Mouse (Mus musculus): ENCODE measurements around the gene Hic1. TPM values are rescaled to one million over a fixed set of nuclear protein-coding genes. Genes with fewer than 3 reads are reported as not detected.

Hic1 gene
- polyA plus RNA-seq, 1 experiment from 2014 or later: 5.9 TPM

DNA sequence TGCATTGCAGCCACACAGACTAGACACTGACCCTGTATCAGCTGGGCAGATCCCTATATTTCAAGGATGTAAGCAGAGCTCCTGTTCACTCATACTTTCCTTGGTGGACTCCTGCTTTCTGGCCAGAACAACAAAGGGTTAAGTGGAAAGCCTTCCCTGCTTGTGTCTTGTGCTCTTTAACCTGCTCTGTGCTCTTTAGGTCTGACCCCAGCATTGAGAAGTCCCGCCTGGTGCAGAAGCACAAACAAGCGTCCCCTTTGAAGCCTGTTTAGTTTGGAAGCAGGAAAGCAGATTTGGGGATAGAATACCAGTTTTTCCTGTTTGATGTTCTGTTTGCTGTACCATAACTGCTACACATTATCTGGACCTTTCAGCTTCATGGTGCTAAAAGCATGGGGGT lies 11.4 kb downstream of the Hic1 start:
- no peak overlapping the region for H3K4me3 ChIP-seq (replicated peaks; ENCODE audit: low read length)
- peak overlapping the region; percentile 81 for H3K27ac ChIP-seq (ENCODE audit: low read length)
- peak overlapping the region; percentile 3; the same call in 1 of the 2 replicates for H3K9ac ChIP-seq (ENCODE audit: low read length)
- H3K36me3 ChIP-seq (ENCODE audit: control insufficient read depth, insufficient read depth, low read length): peaks cover 4% of the 10 kb centered on the region; the same call in 1 of the 2 replicates
- H3K4me1 ChIP-seq (ENCODE audit: control insufficient read depth, insufficient read depth, low read length): peaks cover 51% of the 10 kb centered on the region
- H3K4me2 ChIP-seq (ENCODE audit: low read depth, low read length): no peak overlapping the region
- H3K9me3 ChIP-seq (replicated peaks; ENCODE audit: control insufficient read depth, low read length): no peaks in the 10 kb centered on the region
- H3K27me3 ChIP-seq (ENCODE audit: control insufficient read depth, insufficient read depth, low read length): no peaks in the 10 kb centered on the region
- 31% methylated on average over 2 of the region's 2 CpGs for WGBS
- no peak for ATAC-seq (ENCODE audit: insufficient read depth, low FRiP score)

DNA sequence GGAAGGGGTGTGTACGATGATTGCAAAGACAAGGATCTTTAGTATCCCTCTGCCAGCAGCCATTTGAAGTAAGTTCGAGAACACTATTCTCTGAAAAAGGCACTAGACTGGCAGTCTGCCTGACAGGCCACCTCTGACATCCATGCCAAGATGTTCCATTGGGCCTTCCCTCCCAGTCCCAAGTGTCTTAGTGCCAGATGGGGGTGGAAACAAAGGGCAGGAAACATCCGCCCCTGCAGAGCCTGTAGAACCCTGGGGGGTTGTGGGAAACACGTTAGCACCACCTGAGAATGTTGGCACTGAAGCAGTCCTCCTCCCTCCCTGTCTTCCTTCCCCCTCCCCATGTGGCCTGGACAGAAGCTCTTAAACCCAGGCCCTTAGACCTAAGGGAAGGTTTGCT lies 12.3 kb downstream of the Hic1 start:
- 43% methylated on average over 4 of the region's 4 CpGs for WGBS
- Histone ChIP-seq H3K27me3 (ENCODE audit: control insufficient read depth, insufficient read depth, low read length) (no peaks in the 10 kb centered on the region), H3K9ac (ENCODE audit: low read length) (peak overlapping the region; percentile 11; the same call in 1 of the 2 replicates), H3K4me2 (ENCODE audit: low read depth, low read length) (no peak overlapping the region), H3K4me3 (replicated peaks; ENCODE audit: low read length) (no peak overlapping the region), H3K36me3 (ENCODE audit: control insufficient read depth, insufficient read depth, low read length) (no peaks in the 10 kb centered on the region), H3K27ac (ENCODE audit: low read length) (peak overlapping the region; percentile 81), H3K9me3 (replicated peaks; ENCODE audit: control insufficient read depth, low read length) (no peaks in the 10 kb centered on the region), H3K4me1 (ENCODE audit: control insufficient read depth, insufficient read depth, low read length) (peaks cover 49% of the 10 kb centered on the region)
- ATAC-seq (ENCODE audit: insufficient read depth, low FRiP score): no peak

GRCm38 (mm10) chr11:75156416-75156815 lies 12.9 kb downstream of the Hic1 start:
- peak overlapping the region; percentile 81 for H3K27ac ChIP-seq (ENCODE audit: low read length)
- ATAC-seq (ENCODE audit: insufficient read depth, low FRiP score): no peak
- H3K36me3 ChIP-seq (ENCODE audit: control insufficient read depth, insufficient read depth, low read length): no peaks in the 10 kb centered on the region
- H3K9me3 ChIP-seq (replicated peaks; ENCODE audit: control insufficient read depth, low read length): no peaks in the 10 kb centered on the region
- no peak overlapping the region for H3K4me3 ChIP-seq (replicated peaks; ENCODE audit: low read length)
- WGBS: 36% methylated on average over 5 of the region's 5 CpGs
- H3K4me2 ChIP-seq (ENCODE audit: low read depth, low read length): no peak overlapping the region
- H3K9ac ChIP-seq (ENCODE audit: low read length): 0 out of 2 replicates have a peak overlapping the region, but pooled peaks have one; percentile 37
- no peaks in the 10 kb centered on the region for H3K27me3 ChIP-seq (ENCODE audit: control insufficient read depth, insufficient read depth, low read length)
- peaks cover 43% of the 10 kb centered on the region for H3K4me1 ChIP-seq (ENCODE audit: control insufficient read depth, insufficient read depth, low read length)

DNA sequence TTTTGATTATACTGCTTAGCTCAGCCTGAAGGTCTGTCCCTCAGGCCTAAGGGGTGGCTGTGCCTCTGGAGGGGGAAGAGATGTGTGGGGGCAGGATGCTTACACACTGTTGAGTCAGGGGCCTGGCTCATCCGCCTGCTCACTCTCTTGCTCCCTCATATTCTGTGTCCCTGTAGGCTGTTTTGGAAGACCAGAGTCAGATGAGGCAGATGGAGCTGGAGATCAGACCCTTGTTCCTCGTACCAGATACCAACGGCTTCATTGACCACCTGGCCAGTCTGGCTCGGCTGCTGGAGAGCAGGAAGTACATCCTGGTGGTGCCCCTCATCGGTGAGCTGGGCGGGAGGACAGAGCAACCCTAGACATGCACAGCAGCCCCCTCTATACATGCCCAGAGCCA lies 13.3 kb downstream of the Hic1 start:
- ATAC-seq (ENCODE audit: insufficient read depth, low FRiP score): no peak
- 0 out of 2 replicates have a peak overlapping the region, but pooled peaks have one; percentile 37 for H3K9ac ChIP-seq (ENCODE audit: low read length)
- no peak overlapping the region for H3K4me3 ChIP-seq (replicated peaks; ENCODE audit: low read length)
- H3K36me3 ChIP-seq (ENCODE audit: control insufficient read depth, insufficient read depth, low read length): no peaks in the 10 kb centered on the region
- 37% methylated on average over 6 of the region's 6 CpGs for WGBS
- peak overlapping the region; percentile 81 for H3K27ac ChIP-seq (ENCODE audit: low read length)
- H3K4me1 ChIP-seq (ENCODE audit: control insufficient read depth, insufficient read depth, low read length): peaks cover 41% of the 10 kb centered on the region
- H3K9me3 ChIP-seq (replicated peaks; ENCODE audit: control insufficient read depth, low read length): no peaks in the 10 kb centered on the region
- no peaks in the 10 kb centered on the region for H3K27me3 ChIP-seq (ENCODE audit: control insufficient read depth, insufficient read depth, low read length)
- no peak overlapping the region for H3K4me2 ChIP-seq (ENCODE audit: low read depth, low read length)

- ATAC-seq (ENCODE audit: insufficient read depth, low FRiP score): no peak
Measured at GRCm38 (mm10) chr11:75154053-75154585, 15.2 kb downstream of the Hic1 start.

GRCm38 (mm10) chr11:75152603-75153557 lies 16.4 kb downstream of the Hic1 start:
- Histone ChIP-seq H3K4me2 (ENCODE audit: low read depth, low read length) (no peak overlapping the region), H3K4me3 (replicated peaks; ENCODE audit: low read length) (no peak overlapping the region), H3K9ac (ENCODE audit: low read length) (peak overlapping the region; percentile 52), H3K36me3 (ENCODE audit: control insufficient read depth, insufficient read depth, low read length) (peaks cover 2% of the 10 kb centered on the region; the same call in 1 of the 2 replicates), H3K9me3 (replicated peaks; ENCODE audit: control insufficient read depth, low read length) (no peaks in the 10 kb centered on the region), H3K27me3 (ENCODE audit: control insufficient read depth, insufficient read depth, low read length) (no peaks in the 10 kb centered on the region), H3K4me1 (ENCODE audit: control insufficient read depth, insufficient read depth, low read length) (peaks cover 36% of the 10 kb centered on the region), H3K27ac (ENCODE audit: low read length) (peak overlapping the region; percentile 89)
- 44% methylated on average over 18 of the region's 18 CpGs for WGBS
- 0 out of 2 replicates have a peak, but pooled peaks have one; percentile 35 for ATAC-seq (ENCODE audit: insufficient read depth, low FRiP score)

More at GRCm38 (mm10) chr11:75154053-75154585, 15.2 kb downstream of the Hic1 start:
- H3K36me3 ChIP-seq (ENCODE audit: control insufficient read depth, insufficient read depth, low read length): peaks cover 2% of the 10 kb centered on the region; the same call in 1 of the 2 replicates
- H3K4me3 ChIP-seq (replicated peaks; ENCODE audit: low read length): no peak overlapping the region
- peaks cover 41% of the 10 kb centered on the region for H3K4me1 ChIP-seq (ENCODE audit: control insufficient read depth, insufficient read depth, low read length)
- no peak overlapping the region for H3K4me2 ChIP-seq (ENCODE audit: low read depth, low read length)
- no peak overlapping the region for H3K9ac ChIP-seq (ENCODE audit: low read length)
- WGBS: 63% methylated on average over 6 of the region's 6 CpGs
- no peaks in the 10 kb centered on the region for H3K9me3 ChIP-seq (replicated peaks; ENCODE audit: control insufficient read depth, low read length)
- H3K27ac ChIP-seq (ENCODE audit: low read length): peak overlapping the region; percentile 89
- no peaks in the 10 kb centered on the region for H3K27me3 ChIP-seq (ENCODE audit: control insufficient read depth, insufficient read depth, low read length)

GRCm38 (mm10) chr11:75150346-75150745 lies 19.0 kb downstream of the Hic1 start:
- H3K9ac ChIP-seq (ENCODE audit: low read length): no peak overlapping the region
- H3K4me1 ChIP-seq (ENCODE audit: control insufficient read depth, insufficient read depth, low read length): peaks cover 28% of the 10 kb centered on the region
- 58% methylated on average over 1 of the region's 1 CpGs for WGBS
- H3K27ac ChIP-seq (ENCODE audit: low read length): no peak overlapping the region
- no peak overlapping the region for H3K4me2 ChIP-seq (ENCODE audit: low read depth, low read length)
- H3K36me3 ChIP-seq (ENCODE audit: control insufficient read depth, insufficient read depth, low read length): peaks cover 2% of the 10 kb centered on the region; the same call in 1 of the 2 replicates
- no peaks in the 10 kb centered on the region for H3K27me3 ChIP-seq (ENCODE audit: control insufficient read depth, insufficient read depth, low read length)
- no peak for ATAC-seq (ENCODE audit: insufficient read depth, low FRiP score)
- no peaks in the 10 kb centered on the region for H3K9me3 ChIP-seq (replicated peaks; ENCODE audit: control insufficient read depth, low read length)
- no peak overlapping the region for H3K4me3 ChIP-seq (replicated peaks; ENCODE audit: low read length)

DNA sequence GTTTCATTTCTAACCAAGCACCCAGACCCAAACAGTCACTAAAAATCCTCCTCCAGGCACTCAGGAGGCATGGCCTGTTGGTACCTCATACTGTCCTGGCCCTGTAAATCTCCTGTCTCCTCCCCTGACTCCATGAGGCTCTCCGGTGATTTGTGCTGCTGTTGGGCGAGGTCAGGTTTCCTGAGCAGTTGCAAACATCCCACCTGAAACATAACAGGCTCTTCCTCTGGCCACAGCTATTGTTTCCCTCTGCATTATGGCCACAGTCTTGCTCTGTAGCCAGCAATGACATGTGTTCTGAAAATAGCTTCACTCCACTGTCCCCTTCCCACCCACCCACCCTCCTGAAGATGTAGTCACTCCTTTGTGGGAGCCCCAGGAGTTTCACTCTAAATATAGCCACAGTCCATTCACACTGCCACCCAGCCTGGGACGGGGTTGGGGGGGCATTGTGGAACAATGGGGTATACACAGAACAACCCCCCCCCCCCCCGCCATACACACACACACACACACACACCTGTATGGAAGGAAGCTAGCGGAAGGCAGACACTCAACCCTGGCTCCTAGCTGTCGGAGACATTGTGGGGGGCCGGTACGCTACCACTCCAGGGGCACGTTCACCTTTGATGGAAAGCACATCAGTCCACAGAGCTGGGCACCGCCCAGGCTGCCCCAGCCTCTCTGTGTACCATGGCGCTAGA lies 20.8 kb downstream of the Hic1 start:
- H3K9ac ChIP-seq (ENCODE audit: low read length): peak overlapping the region; percentile 57
- H3K36me3 ChIP-seq (ENCODE audit: control insufficient read depth, insufficient read depth, low read length): peaks cover 2% of the 10 kb centered on the region; the same call in 1 of the 2 replicates
- H3K27ac ChIP-seq (ENCODE audit: low read length): peak overlapping the region; percentile 95
- H3K27me3 ChIP-seq (ENCODE audit: control insufficient read depth, insufficient read depth, low read length): no peaks in the 10 kb centered on the region
- peaks cover 28% of the 10 kb centered on the region for H3K4me1 ChIP-seq (ENCODE audit: control insufficient read depth, insufficient read depth, low read length)
- whole genome bisulfite sequencing: 82% methylated on average over 11 of the region's 11 CpGs
- no peak for ATAC-seq (ENCODE audit: insufficient read depth, low FRiP score)
- no peaks in the 10 kb centered on the region for H3K9me3 ChIP-seq (replicated peaks; ENCODE audit: control insufficient read depth, low read length)
- no peak overlapping the region for H3K4me2 ChIP-seq (ENCODE audit: low read depth, low read length)
- H3K4me3 ChIP-seq (replicated peaks; ENCODE audit: low read length): no peak overlapping the region
